Mouse (Mus musculus): ENCODE data around the gene Cacnb4. TPM values are rescaled to one million over a fixed set of nuclear protein-coding genes. Genes with fewer than 3 reads are reported as not detected.
A peak's percentile ranks its signal among the peaks of the same experiment; 100 is the strongest.

The Cacnb4 gene
- polyA plus RNA-seq, 1 experiment from 2014 or later, result 6.6 TPM

GRCm38 (mm10) chr2:52475854-52476253 lies 200.8 kb downstream of the Cacnb4 start:
- Histone ChIP-seq H3K4me3 (no peak overlapping the region), H3K27me3 (no peaks in the 10 kb centered on the region), H3K27ac (no peak overlapping the region)

GRCm38 (mm10) chr2:52474570-52474969 lies 202.1 kb downstream of the Cacnb4 start:
- peaks cover 20% of the 10 kb centered on the region; the same call in 1 of the 2 replicates for H3K36me3 ChIP-seq (ENCODE audit: poor library complexity, severe bottlenecking)
- no peak overlapping the region for H3K27ac ChIP-seq
- H3K27me3 ChIP-seq, result no peaks in the 10 kb centered on the region
- H3K4me2 ChIP-seq, result no peak overlapping the region
- no peak for ATAC-seq
- H3K4me3 ChIP-seq, result no peak overlapping the region
- H3K9me3 ChIP-seq (replicated peaks), result no peaks in the 10 kb centered on the region
- 91% methylated on average over 11 of the region's 11 CpGs for WGBS
- H3K9ac ChIP-seq, result no peak overlapping the region
- H3K4me1 ChIP-seq, result no peaks in the 10 kb centered on the region

More at GRCm38 (mm10) chr2:52475854-52476253, 200.8 kb downstream of the Cacnb4 start:
- no peaks in the 10 kb centered on the region for H3K9me3 ChIP-seq (replicated peaks)
- no peaks in the 10 kb centered on the region for H3K4me1 ChIP-seq
- peaks cover 20% of the 10 kb centered on the region; the same call in 1 of the 2 replicates for H3K36me3 ChIP-seq (ENCODE audit: poor library complexity, severe bottlenecking)
- ATAC-seq, result no peak
- no peak overlapping the region for H3K9ac ChIP-seq
- WGBS, result 87% methylated on average over 4 of the region's 4 CpGs
- H3K4me2 ChIP-seq, result no peak overlapping the region

GRCm38 (mm10) chr2:52471545-52472291 lies 204.9 kb downstream of the Cacnb4 start:
- H3K9me3 ChIP-seq (replicated peaks), result no peaks in the 10 kb centered on the region
- H3K9ac ChIP-seq, result no peak overlapping the region
- 40% methylated on average over 4 of the region's 4 CpGs for WGBS
- ATAC-seq, result peak; percentile 59; the same call in 1 of the 2 replicates
- H3K36me3 ChIP-seq (ENCODE audit: poor library complexity, severe bottlenecking), result peaks cover 20% of the 10 kb centered on the region; the same call in 1 of the 2 replicates
- no peak overlapping the region for H3K27ac ChIP-seq
- no peak overlapping the region for H3K4me3 ChIP-seq
- no peak overlapping the region for H3K4me2 ChIP-seq
- H3K4me1 ChIP-seq, result no peaks in the 10 kb centered on the region
- no peaks in the 10 kb centered on the region for H3K27me3 ChIP-seq

GRCm38 (mm10) chr2:52470044-52470560 lies 206.5 kb downstream of the Cacnb4 start:
- Histone ChIP-seq H3K9me3 (replicated peaks) (no peaks in the 10 kb centered on the region), H3K36me3 (ENCODE audit: poor library complexity, severe bottlenecking) (peaks cover 18% of the 10 kb centered on the region; the same call in 1 of the 2 replicates), H3K4me2 (no peak overlapping the region), H3K4me3 (no peak overlapping the region), H3K9ac (no peak overlapping the region), H3K4me1 (no peaks in the 10 kb centered on the region), H3K27ac (no peak overlapping the region), H3K27me3 (no peaks in the 10 kb centered on the region)
- WGBS, result 86% methylated on average over 4 of the region's 4 CpGs
- no peak for ATAC-seq

- no peaks in the 10 kb centered on the region for H3K9me3 ChIP-seq (replicated peaks)
- H3K27ac ChIP-seq, result no peak overlapping the region
- H3K27me3 ChIP-seq, result no peaks in the 10 kb centered on the region
- no peak for ATAC-seq
- H3K36me3 ChIP-seq (ENCODE audit: poor library complexity, severe bottlenecking), result no peaks in the 10 kb centered on the region
- no peak overlapping the region for H3K4me3 ChIP-seq
- H3K4me1 ChIP-seq, result no peaks in the 10 kb centered on the region
- 87% methylated on average over 6 of the region's 6 CpGs for WGBS
- no peak overlapping the region for H3K4me2 ChIP-seq
- H3K9ac ChIP-seq, result no peak overlapping the region
Observed at GRCm38 (mm10) chr2:52467629-52468028, 209.0 kb downstream of the Cacnb4 start.

- Histone ChIP-seq H3K36me3 (ENCODE audit: poor library complexity, severe bottlenecking) (no peaks in the 10 kb centered on the region), H3K4me1 (no peaks in the 10 kb centered on the region), H3K27ac (no peak overlapping the region), H3K27me3 (no peaks in the 10 kb centered on the region), H3K4me3 (no peak overlapping the region), H3K9ac (no peak overlapping the region), H3K4me2 (no peak overlapping the region), H3K9me3 (replicated peaks) (no peaks in the 10 kb centered on the region)
- 89% methylated on average over 12 of the region's 12 CpGs for WGBS
- ATAC-seq, result no peak
Observed at GRCm38 (mm10) chr2:52461206-52461967, 215.2 kb downstream of the Cacnb4 start.

- no peak for ATAC-seq
- 62% methylated on average over 7 of the region's 7 CpGs for WGBS
- no peaks in the 10 kb centered on the region for H3K27me3 ChIP-seq
- no peak overlapping the region for H3K4me3 ChIP-seq
- H3K27ac ChIP-seq, result no peak overlapping the region
- peaks cover 9% of the 10 kb centered on the region; the same call in 1 of the 2 replicates for H3K36me3 ChIP-seq (ENCODE audit: poor library complexity, severe bottlenecking)
- no peaks in the 10 kb centered on the region for H3K4me1 ChIP-seq
- no peak overlapping the region for H3K9ac ChIP-seq
- H3K9me3 ChIP-seq (replicated peaks), result no peaks in the 10 kb centered on the region
- H3K4me2 ChIP-seq, result no peak overlapping the region
Observed at GRCm38 (mm10) chr2:52455606-52456479, 220.8 kb downstream of the Cacnb4 start.

- no peak overlapping the region for H3K4me2 ChIP-seq
- no peaks in the 10 kb centered on the region for H3K27me3 ChIP-seq
- no peaks in the 10 kb centered on the region for H3K4me1 ChIP-seq
- H3K4me3 ChIP-seq, result no peak overlapping the region
- 91% methylated on average over 8 of the region's 8 CpGs for WGBS
- no peaks in the 10 kb centered on the region for H3K9me3 ChIP-seq (replicated peaks)
- no peak overlapping the region for H3K27ac ChIP-seq
- ATAC-seq, result no peak
- no peak overlapping the region for H3K9ac ChIP-seq
- H3K36me3 ChIP-seq (ENCODE audit: poor library complexity, severe bottlenecking), result peaks cover 13% of the 10 kb centered on the region; the same call in 1 of the 2 replicates
Observed at GRCm38 (mm10) chr2:52449818-52450217, 226.8 kb downstream of the Cacnb4 start.

- no peaks in the 10 kb centered on the region for H3K9me3 ChIP-seq (replicated peaks)
- H3K4me1 ChIP-seq, result no peaks in the 10 kb centered on the region
- no peak overlapping the region for H3K4me3 ChIP-seq
- no peak for ATAC-seq
- 88% methylated on average over 1 of the region's 1 CpGs for WGBS
- H3K27me3 ChIP-seq, result no peaks in the 10 kb centered on the region
- H3K4me2 ChIP-seq, result no peak overlapping the region
- peaks cover 13% of the 10 kb centered on the region; the same call in 1 of the 2 replicates for H3K36me3 ChIP-seq (ENCODE audit: poor library complexity, severe bottlenecking)
- no peak overlapping the region for H3K9ac ChIP-seq
- no peak overlapping the region for H3K27ac ChIP-seq
Observed at GRCm38 (mm10) chr2:52448916-52449315, 227.7 kb downstream of the Cacnb4 start.

GRCm38 (mm10) chr2:52446648-52447047 lies 230.0 kb downstream of the Cacnb4 start:
- ATAC-seq, result no peak
- no peak overlapping the region for H3K4me3 ChIP-seq
- no peaks in the 10 kb centered on the region for H3K27me3 ChIP-seq
- no peak overlapping the region for H3K27ac ChIP-seq
- 67% methylated on average over 5 of the region's 5 CpGs for WGBS
- peaks cover 12% of the 10 kb centered on the region; the same call in 1 of the 2 replicates for H3K36me3 ChIP-seq (ENCODE audit: poor library complexity, severe bottlenecking)
- H3K9ac ChIP-seq, result no peak overlapping the region
- no peaks in the 10 kb centered on the region for H3K4me1 ChIP-seq
- no peaks in the 10 kb centered on the region for H3K9me3 ChIP-seq (replicated peaks)
- no peak overlapping the region for H3K4me2 ChIP-seq

- Histone ChIP-seq H3K4me2 (no peak overlapping the region), H3K27ac (no peak overlapping the region; the same call in 1 of the 2 replicates), H3K36me3 (ENCODE audit: poor library complexity, severe bottlenecking) (no peaks in the 10 kb centered on the region), H3K27me3 (no peaks in the 10 kb centered on the region), H3K4me3 (no peak overlapping the region), H3K4me1 (peaks cover 5% of the 10 kb centered on the region; the same call in 1 of the 2 replicates), H3K9me3 (replicated peaks) (no peaks in the 10 kb centered on the region), H3K9ac (no peak overlapping the region)
- ATAC-seq, result no peak
- WGBS, result 36% methylated on average over 5 of the region's 5 CpGs
Observed at GRCm38 (mm10) chr2:52442125-52442524, 234.5 kb downstream of the Cacnb4 start.

Data from forebrain, embryonic 13.5 days (tissue).